Mouse (Mus musculus) 3T3-L1 (cell line): Measurements from ENCODE around the gene Gria3.

Source experiments
- DNase-seq: peaks from one replicate; pipeline ENCODE4 v3.0.0-alpha.2; 2015; ENCODE audit warnings: low read depth, low spot score

The Gria3 gene

DNA sequence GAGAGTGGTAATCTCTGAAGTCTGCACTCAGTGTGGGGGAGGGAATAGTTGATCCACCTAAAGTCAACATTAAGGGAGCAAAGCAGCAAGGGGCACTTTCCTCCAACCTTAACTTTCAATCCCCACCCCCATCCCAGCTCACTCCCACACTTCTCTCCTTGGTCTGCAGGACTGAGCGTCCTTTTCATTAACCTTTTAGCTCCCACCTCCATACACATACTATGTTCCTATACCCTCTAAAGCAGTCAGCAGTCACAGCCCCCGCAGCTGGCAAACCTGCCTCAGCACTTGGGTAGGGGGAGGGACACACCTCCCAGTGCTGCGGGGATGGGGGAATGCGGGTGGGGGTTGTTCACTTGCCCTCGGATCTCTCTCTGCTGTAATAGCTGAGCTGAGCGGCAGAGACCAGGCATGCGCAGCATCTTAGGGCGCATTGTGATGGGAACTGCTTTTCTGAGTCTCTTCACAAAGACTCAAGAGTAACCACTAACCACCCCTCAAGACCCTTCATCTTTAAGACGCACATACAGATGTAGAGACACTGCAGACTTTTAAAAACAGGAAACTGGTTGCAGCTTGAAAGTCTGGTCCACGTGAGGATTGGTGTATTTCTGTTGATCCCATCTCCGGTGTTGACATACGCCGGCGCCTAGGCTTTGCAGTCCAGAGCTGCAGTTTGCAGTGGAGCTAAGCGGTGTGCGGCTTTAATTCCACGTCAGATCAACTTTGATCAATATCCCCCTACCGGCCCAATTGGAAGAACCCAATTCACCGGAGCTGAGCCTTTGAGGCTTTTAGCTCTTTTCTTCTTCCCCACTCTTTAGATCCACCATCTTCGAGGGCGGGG lies at the start of gene Gria3:
TSS of gene Gria3 (plus strand) at position 797 of the 847 bp plus-strand sequence.
- DNase-seq = no peak

DNA sequence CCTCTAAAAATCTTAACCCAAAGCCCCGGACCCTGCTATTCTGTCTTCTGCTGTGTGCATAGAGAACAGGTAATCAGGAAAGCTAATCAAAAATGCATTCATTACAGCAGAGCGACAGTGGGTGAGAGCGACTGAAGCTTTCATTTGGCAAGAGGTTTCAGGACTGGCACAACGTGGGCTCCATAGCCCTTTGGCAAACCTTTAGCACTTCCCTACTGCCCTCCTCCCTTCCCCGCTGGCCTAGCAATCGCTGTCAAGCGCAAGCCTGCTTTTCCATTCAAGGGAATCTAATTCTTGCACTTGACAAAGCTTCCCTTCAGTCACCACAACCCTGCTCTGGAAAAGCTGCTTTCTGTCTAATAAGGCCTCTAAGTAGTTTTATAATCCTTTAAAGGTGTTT lies 13.6 kb upstream of the Gria3 start:
- no peak for DNase-seq

DNA sequence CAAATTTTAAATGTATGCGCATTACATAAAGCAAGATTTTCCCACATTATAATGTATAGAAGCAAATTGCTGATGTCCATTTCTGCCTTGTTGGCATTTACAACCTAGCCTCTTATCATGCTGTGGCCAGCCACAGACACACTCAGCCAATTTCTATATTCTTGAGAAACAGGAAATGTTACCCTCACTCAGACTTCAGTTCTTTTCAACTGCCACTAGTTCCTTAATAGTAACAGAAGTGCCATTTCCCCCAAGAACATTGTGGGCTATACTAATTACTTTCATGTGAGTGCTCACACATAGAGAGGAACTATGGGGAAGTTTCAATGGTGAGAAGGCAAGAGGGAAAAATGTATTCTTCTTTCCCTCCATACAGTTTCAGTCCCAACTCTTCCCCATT lies 11.6 kb upstream of the Gria3 start:
- no peak for DNase-seq

DNA sequence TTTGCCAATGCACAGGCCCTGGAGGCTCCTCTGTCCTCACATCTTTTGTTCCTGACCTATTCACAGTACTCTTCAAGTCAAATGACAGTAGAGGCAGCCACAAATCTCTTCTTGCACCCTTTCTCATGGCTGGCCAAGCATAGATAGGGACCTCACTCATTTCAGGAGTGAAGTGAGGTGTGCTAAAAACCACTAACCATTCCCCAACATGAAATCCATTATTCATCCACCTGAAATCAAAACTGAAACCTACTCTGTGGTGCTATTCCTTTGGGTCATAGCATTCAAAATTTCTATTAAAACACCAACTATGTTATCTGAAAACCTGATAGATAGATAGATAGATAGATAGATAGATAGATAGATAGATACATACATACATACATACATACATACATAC lies 2.2 kb upstream of the Gria3 start:
- no peak for DNase-seq

DNA sequence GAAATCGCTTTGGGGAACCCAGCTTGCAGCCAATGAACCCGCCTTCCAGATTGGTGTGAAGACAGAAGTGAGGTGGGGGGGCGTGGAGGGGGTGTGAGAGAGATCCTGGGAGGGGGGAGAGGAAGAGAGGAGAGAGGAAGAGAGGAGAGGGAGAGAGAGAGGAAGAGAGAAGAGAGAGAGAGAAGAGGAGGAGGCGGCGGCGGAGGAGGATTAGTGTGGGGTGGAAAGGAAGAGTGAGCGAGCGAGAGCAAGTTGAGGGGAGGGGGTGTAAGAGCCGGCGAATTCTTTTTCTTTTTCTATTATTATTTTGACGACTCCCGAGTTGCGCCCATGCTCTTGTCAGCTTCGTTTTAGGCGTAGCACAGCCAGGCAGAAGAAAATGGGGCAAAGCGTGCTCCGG lies 532 bp downstream of the Gria3 start:
- no peak for DNase-seq

DNA sequence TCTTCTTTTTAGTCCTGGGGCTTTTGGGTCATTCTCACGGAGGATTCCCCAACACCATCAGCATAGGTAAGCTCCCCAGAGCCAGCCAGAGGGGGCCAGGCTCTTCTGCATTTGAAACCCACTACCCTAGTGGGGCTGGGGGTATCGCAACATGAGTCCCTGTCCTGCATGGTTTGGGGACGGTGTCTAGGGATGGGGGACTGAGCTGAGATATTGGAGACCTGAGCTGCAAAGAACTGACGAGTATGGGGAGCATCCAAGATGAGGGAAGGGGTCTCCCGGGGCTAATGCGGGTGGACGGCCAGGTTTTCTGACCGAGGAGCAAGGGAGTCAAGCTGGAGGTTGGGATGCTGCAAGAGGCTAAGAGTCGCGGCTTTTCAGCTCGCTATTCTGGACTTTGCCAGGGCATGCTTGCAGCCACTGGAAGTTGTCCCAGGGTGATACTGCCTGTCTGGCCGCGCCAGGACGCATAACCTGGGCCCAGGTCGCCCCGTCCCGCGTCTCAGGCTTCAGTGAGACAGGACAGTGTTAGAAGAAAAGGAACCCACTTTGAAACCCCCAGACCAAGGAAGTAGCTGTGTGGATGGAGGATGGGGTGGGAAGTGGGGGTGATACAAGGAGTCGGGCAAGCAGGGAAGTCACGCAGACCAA lies 1.1 kb downstream of the Gria3 start:
- no peak for DNase-seq

DNA sequence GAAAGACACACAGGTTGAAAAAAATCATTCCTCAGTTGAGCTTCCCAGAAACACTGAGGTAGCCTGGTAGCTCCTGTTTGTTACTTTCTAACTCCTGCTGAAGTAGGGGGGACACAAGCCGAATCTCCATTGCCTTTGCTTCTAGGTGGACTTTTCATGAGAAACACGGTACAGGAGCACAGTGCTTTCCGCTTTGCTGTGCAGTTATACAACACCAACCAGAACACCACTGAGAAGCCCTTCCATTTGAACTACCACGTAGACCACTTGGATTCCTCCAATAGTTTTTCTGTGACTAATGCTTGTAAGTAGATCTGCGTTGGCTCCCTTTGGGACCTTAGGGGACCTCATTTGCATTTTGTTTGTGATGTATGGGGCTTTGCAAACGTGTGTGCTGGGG lies 2.0 kb downstream of the Gria3 start:
- no peak for DNase-seq

DNA sequence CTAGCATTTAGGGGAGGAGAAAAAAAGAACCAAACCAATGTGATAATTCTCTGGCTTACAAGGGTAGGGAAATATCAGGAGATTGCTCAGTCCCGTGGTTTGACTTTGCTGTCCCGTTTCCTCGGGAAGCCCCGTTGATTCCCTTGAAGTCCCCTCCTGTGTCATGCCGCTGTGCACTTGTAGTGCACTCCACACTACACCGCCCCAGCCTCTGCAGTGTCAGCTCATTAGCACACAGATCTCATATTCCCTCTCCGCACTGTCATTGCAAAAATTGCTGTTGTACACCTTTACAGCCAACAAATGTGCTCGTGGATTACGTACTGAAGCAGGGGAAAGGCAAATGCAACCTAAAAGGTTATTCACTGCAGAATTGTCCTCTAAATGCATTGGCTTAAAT lies 5.6 kb downstream of the Gria3 start:
- DNase-seq = no peak

DNA sequence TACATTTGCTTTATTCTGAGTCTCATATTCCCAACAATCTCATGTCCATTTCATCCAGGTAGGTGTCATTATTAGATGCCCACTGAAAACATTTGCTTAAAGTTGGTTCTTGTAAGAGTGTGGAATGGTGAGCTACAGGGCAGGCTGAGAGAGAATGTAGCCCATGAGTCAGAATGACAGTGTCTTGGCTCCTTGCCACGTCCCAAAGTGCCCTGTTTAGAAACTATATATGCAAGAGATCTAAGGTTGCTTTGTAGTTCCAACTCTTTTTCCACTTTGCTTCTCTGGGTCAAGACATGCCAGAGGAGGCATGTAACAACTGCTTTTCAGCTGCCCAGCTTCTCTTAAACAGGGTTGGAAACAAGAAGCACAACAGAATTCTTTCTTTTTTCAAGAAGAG lies 9.1 kb downstream of the Gria3 start:
- peak; percentile 9 for DNase-seq

DNA sequence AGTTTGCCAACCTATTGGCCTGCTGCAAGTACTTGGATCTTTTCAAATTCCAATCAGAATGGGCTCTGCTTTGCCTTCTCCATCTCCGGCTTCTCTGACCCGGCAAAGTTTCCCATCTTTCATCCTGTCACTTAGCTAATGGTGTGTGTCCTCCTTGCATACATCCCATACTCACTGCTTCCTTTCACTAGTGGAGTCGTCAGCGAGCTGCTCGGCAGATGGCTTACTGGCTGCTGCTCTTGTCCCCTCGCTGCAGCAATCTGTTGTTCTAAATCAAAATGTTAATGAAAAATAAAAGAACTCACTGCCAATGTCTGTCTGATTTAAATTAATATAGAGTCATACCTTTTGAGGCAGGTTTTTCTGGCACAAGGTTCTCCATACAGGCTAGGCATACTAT lies 25.0 kb downstream of the Gria3 start:
- no peak for DNase-seq

DNA sequence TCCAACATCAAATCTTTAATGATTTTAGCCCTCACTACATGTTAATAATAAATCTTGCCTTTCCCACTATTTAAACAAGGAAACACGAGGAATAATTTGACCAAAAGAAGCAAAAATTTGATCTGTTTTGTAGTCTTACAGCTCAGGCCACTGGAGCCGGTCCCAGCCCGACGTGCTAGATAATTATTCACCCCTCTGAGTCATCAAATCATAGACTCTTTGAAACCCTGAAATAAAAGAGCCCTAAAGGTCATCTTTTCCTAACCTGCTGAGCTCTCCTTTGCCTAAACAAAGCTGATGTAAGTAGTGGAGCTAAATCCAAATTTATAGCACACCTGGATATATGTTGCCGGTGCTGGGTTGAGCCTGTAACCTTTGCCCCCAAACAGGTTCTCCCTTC lies 27.4 kb downstream of the Gria3 start:
- DNase-seq = no peak

DNA sequence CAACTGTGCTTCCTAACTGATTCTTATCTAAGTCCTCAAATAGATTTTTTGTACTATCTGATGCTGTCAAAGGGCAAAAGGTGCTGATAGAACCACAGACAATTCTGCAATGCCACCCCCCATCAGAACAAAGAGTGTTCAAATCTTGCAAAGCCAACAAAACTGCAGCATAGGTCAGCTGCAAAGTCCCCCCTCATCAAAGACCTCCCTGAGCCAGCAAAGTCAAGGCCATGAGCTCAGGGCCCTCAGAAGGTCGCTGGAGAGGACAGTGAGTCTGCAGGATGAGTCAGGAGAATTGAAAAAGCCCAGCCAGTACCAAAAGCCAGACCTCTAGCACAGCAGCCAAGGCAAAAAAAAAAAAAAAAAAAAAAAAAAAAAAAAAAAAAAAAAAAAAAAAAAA lies 34.9 kb downstream of the Gria3 start:
- DNase-seq = no peak

DNA sequence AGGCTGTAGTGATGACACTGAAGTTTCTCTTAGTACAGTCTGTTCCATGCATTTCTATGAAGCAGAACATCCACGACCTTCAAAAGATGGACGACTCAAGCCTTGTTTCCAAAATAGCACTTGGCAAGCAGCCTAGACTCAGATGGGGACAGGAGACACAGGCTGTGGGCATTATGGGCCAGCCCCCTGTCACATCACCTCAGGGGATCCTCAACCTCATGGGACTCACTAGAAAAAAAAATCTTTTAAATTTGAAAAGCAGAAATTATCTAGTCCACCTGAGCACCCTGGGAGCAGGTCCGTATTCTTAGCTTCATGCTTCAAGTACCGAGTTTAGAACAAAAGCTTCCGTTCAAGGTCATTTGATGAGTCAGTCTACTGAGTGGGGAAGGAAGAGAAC lies 38.2 kb downstream of the Gria3 start:
- DNase-seq = no peak

DNA sequence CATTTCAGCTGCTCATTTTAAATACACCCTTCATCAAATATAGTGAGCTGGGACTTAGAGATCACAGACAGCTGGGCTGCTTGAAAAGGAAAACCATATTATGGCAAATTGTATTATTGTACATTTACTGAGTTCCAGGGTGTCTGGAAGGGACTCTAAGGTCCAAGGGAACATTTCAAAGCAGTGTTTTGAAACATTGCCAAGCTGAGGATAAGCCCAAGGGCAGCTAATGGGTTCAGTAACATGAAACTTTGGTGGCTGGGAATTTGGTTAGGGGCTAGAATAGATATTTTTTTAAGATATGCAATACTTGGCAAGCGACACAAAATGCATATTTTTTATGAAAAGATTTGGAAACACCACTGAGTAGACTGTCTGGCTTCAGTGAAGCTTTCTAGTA lies 48.2 kb downstream of the Gria3 start:
- no peak for DNase-seq

DNA sequence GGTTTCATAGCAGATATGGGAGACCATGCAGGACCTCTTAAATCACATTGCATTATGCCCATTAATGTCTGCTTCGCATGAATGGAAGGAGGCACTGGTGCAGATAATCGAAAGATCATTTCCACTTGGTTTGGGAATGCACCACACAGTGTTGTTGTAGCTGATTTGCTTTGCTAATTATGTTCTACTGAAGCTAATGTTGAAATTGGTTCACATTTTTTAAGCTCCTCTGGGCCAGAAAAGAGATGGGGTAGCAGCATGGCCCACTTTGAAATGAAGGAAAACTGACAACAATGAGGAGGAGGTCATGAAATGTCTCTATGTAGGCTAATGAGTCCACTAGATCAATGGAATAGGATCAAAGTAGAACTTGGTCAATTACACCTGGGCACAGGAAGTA lies 76.8 kb downstream of the Gria3 start:
- no peak for DNase-seq

DNA sequence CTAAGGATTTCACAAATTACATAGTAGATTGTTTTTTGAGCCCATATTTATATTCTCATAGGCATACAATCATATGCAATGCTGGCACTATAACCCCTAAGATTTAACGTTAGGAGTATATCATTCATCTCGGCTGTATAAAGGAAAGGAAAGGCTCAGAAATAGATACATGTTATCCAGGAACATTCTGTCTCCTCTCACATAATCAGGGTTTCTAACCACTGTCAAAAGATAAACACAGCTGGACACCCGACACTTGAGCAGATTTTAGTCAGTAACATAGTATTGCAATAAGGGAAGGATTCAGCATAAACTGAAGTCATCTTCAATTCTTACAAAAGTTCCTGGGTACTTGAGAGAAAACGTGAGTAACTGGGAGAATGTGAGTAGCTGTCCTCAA lies 95.9 kb downstream of the Gria3 start:
- DNase-seq = no peak

DNA sequence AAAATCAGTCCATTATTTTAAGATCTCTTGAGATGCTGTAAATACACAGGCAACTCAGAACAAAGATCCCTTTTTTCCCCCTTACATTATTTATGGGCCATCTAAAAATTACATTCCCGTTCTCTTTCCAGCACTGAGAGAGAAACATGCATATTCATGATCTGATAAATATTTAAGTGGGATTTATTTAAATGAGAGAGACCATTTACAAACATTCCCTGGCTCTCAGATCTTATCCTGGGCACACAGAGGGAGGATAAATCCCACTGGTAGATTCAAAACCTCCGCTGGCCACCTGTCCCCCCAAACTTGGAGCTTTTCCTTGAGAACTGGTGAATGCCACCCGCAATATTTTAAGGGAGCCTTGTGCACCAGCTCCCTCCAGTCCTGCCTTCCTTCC lies 104.7 kb downstream of the Gria3 start:
- DNase-seq = no peak

DNA sequence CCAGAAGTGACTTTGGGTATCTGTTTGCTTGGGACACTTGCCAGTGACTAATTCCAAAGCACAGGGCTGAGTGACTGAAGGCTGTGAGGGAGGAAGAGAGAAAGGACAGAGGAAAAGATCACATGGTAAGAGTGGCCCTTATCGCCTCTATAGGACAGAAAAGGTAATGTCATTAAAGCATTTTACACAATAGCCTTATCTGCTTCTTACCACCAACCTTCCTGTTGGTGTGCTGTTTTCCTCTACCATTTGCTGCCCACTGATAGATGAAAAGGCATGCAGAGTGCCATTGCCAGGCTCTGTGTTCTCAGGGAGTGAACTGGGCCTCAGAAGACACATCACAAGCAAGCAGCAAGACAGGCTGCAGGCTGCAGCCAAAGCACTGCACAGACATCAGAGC lies 107.3 kb downstream of the Gria3 start:
- no peak for DNase-seq

DNA sequence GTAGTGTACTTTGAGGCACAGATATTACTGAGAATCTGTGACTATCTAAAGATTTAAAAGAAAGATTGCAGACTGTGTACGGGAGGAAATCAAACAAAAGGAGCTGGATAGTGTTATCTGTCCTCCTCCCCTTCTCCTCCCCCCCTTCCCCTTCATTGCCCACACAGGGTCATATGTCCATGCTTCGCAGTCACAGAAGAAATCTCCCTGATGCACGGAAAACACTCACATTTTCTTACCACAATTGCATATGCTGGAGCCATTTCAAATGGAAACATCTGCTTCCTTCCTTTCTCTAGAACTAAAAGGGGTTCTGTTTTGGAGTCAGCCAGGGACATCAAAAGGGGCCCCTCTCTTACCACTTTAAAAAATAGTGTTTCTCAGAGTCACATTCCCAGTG lies 114.3 kb downstream of the Gria3 start:
- no peak for DNase-seq

DNA sequence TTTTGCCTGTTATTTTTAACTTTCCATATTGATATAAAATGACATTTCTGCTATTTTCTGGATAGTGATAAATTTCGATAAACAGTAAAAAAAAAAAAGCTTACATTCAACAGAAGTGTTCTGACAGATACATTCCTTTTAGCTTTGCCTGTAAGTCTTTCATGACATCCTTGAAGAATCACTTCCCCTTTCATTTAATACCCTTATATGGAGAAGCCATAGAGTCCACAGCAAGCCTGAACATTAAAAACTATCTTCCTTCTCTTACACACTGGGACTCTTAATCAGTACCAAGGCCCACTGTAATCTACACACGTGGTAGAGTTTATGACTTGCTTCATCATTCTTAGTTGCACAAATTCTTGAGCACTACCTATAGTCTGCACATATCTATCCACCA lies 131.9 kb downstream of the Gria3 start:
- DNase-seq = no peak

DNA sequence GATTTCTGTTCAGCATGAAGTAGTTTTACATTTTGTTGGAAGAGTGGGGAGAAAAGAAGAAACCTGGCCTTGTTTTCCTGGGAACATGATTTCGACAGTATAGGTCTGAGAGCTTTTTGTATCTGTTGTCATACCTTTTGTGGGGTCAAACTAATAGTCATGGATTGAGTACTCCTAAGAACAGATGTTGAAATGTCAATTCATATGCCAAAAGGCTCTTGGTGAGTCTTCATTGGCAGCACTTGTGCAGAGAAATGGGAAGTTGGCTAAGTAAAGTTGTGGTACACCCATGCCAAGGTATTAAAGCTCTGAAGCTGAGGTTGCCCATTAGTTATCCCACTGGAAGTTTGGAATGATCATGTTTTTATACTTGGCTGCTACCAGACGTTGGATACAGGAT lies 135.2 kb downstream of the Gria3 start:
- DNase-seq = no peak

DNA sequence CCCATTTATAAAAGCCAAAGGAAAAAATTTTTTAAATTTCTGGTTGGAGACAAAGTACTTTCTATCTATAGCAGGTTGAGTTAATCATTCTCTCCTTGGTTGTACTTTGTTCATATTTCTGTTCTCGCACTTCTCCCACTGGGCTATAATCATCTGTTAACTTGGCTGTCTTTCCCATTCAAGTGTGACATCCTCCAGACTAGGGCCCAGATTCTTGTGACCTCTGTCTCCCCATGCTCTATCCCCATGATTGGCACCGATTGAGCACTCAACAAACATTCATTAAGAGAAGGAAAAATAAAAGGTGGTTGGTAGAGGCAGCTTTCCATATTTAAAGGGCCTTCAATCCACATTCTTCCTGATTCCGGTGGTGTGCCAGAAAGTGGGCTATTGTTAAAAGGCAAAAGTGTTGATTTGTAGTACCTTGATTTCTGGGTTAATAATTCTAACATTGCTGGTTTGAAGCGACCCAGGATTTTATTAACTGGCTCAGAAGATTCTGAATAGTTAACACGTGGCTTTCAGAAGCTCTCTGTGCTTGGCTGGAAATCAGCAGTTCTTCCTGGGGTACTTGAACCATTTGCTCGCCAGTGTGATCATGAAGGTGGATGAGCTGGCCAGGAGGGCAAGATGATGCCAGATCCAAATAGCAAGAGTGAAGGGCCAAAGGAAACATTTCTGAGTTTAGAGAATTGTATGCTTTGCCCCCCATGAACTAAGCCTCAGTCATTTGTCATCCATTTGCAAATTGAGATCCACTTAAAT lies 161.8 kb downstream of the Gria3 start:
- DNase-seq = no peak

DNA sequence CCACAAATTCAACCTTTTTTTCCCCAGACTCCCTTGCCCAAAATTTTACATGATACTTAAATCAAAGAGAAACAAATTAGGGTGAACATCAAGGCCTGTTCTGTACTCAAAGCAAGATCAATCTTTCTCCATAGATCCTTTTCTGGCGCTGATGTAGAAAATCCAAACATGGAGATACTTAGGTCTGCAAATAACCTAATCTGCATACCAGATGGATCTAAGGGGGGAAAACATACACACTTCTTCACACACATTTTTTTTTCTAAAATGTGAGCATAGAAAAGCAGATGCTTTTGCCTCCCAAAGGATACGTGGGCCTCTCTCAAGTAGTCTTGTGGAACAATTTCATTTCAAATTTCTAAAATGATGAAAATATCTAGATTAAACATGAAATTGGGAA lies 164.2 kb downstream of the Gria3 start:
- DNase-seq = no peak
